Mouse (Mus musculus): Measurements from ENCODE around the gene Kcnj11. TPM values are rescaled to one million over a fixed set of nuclear protein-coding genes. Genes with fewer than 3 reads are reported as not detected.

Kcnj11 gene
- polyA plus RNA-seq, 1 experiment from 2014 or later, result 0.06 TPM

GRCm38 (mm10) chr7:46047873-46048562, 52.5 kb downstream of the Kcnj11 start:
- Histone ChIP-seq H3K9me3 (replicated peaks; ENCODE audit: control insufficient read depth, low read length) (no peaks in the 10 kb centered on the region), H3K9ac (ENCODE audit: low read depth, low read length) (no peak overlapping the region), H3K4me1 (ENCODE audit: control insufficient read depth, low read depth, low read length) (no peaks in the 10 kb centered on the region), H3K4me2 (ENCODE audit: low read depth, low read length) (no peak overlapping the region), H3K27me3 (ENCODE audit: control insufficient read depth, insufficient read depth, low read depth, low read length) (no peaks in the 10 kb centered on the region), H3K27ac (ENCODE audit: low read length) (no peak overlapping the region), H3K36me3 (ENCODE audit: control insufficient read depth, insufficient read depth) (peaks cover 36% of the 10 kb centered on the region), H3K4me3 (ENCODE audit: low read depth, low read length) (no peak overlapping the region)
- no peak for ATAC-seq (ENCODE audit: low read depth)
- WGBS (ENCODE audit: insufficient replicate concordance), result 76% methylated on average over 13 of the region's 13 CpGs

GRCm38 (mm10) chr7:46045882-46046281, 54.7 kb downstream of the Kcnj11 start:
- H3K27me3 ChIP-seq (ENCODE audit: control insufficient read depth, insufficient read depth, low read depth, low read length), result no peaks in the 10 kb centered on the region
- H3K4me3 ChIP-seq (ENCODE audit: low read depth, low read length), result no peak overlapping the region
- WGBS (ENCODE audit: insufficient replicate concordance), result 59% methylated on average over 11 of the region's 11 CpGs
- no peak overlapping the region for H3K4me2 ChIP-seq (ENCODE audit: low read depth, low read length)
- no peak overlapping the region for H3K9ac ChIP-seq (ENCODE audit: low read depth, low read length)
- ATAC-seq (ENCODE audit: low read depth), result no peak
- no peak overlapping the region for H3K27ac ChIP-seq (ENCODE audit: low read length)
- no peaks in the 10 kb centered on the region for H3K4me1 ChIP-seq (ENCODE audit: control insufficient read depth, low read depth, low read length)
- H3K36me3 ChIP-seq (ENCODE audit: control insufficient read depth, insufficient read depth), result peaks cover 31% of the 10 kb centered on the region
- no peaks in the 10 kb centered on the region for H3K9me3 ChIP-seq (replicated peaks; ENCODE audit: control insufficient read depth, low read length)

- no peaks in the 10 kb centered on the region for H3K9me3 ChIP-seq (replicated peaks; ENCODE audit: control insufficient read depth, low read length)
- WGBS (ENCODE audit: insufficient replicate concordance), result 80% methylated on average over 10 of the region's 10 CpGs
- H3K27ac ChIP-seq (ENCODE audit: low read length), result no peak overlapping the region
- no peaks in the 10 kb centered on the region for H3K4me1 ChIP-seq (ENCODE audit: control insufficient read depth, low read depth, low read length)
- H3K27me3 ChIP-seq (ENCODE audit: control insufficient read depth, insufficient read depth, low read depth, low read length), result no peaks in the 10 kb centered on the region
- H3K9ac ChIP-seq (ENCODE audit: low read depth, low read length), result no peak overlapping the region
- no peak overlapping the region for H3K4me2 ChIP-seq (ENCODE audit: low read depth, low read length)
- no peak for ATAC-seq (ENCODE audit: low read depth)
- no peak overlapping the region for H3K4me3 ChIP-seq (ENCODE audit: low read depth, low read length)
- peaks cover 25% of the 10 kb centered on the region for H3K36me3 ChIP-seq (ENCODE audit: control insufficient read depth, insufficient read depth)
These were observed 56.5 kb downstream of the Kcnj11 start for GRCm38 (mm10) chr7:46044106-46044505.

Other genes with a start within 250 kb of the Kcnj11 start
- gene Kdelr1, start 228.0 kb downstream of the Kcnj11 start, polyA plus RNA-seq (2015; fragmentation: Nextera tagmentation; extraction: Ambion mirVana), result 27.9 and 35.3 TPM in 2 replicates
- gene Grin2d, start 222.4 kb downstream of the Kcnj11 start, polyA plus RNA-seq (2015; fragmentation: Nextera tagmentation; extraction: Ambion mirVana), result 0.04 and 0.05 TPM in 2 replicates
- gene Syngr4, start 204.1 kb downstream of the Kcnj11 start, polyA plus RNA-seq (2015; fragmentation: Nextera tagmentation; extraction: Ambion mirVana), result 0.71 and 0.95 TPM in 2 replicates
- 3.5 and 4.3 TPM in 2 replicates for gene Tmem143, start 203.8 kb downstream of the Kcnj11 start, polyA plus RNA-seq (2015; fragmentation: Nextera tagmentation; extraction: Ambion mirVana)
- 55.5 and 56.5 TPM in 2 replicates for gene Emp3, start 179.4 kb downstream of the Kcnj11 start, polyA plus RNA-seq (2015; fragmentation: Nextera tagmentation; extraction: Ambion mirVana)
- 0.94 and 1.2 TPM in 2 replicates for gene Ccdc114, start 176.7 kb downstream of the Kcnj11 start, polyA plus RNA-seq (2015; fragmentation: Nextera tagmentation; extraction: Ambion mirVana)
- 16.9 and 19.2 TPM in 2 replicates for gene Abcc6, start 70.5 kb downstream of the Kcnj11 start, polyA plus RNA-seq (2015; fragmentation: Nextera tagmentation; extraction: Ambion mirVana)
- 22.0 and 23.4 TPM in 2 replicates for gene Nomo1, start 67.1 kb downstream of the Kcnj11 start, polyA plus RNA-seq (2015; fragmentation: Nextera tagmentation; extraction: Ambion mirVana)
- 0.11 and 0.31 TPM in 2 replicates for gene Abcc8, start 79.3 kb upstream of the Kcnj11 start, polyA plus RNA-seq (2015; fragmentation: Nextera tagmentation; extraction: Ambion mirVana)
- gene Ush1c, start 137.7 kb upstream of the Kcnj11 start, polyA plus RNA-seq (2015; fragmentation: Nextera tagmentation; extraction: Ambion mirVana), result 0.63 TPM in 1 of 2 replicates, not detected in the other
- not detected in 2 replicates for gene Otog, start 140.2 kb upstream of the Kcnj11 start, polyA plus RNA-seq (2015; fragmentation: Nextera tagmentation; extraction: Ambion mirVana)

Measured in liver, embryonic 16.5 days (tissue).